Mouse (Mus musculus): ENCODE results near the gene Armc9. TPM values are rescaled to one million over a fixed set of nuclear protein-coding genes. Genes with fewer than 3 reads are reported as not detected.

Armc9 gene
- total and polyA plus RNA-seq, 2 experiments = 3.2 to 4.4 TPM

DNA sequence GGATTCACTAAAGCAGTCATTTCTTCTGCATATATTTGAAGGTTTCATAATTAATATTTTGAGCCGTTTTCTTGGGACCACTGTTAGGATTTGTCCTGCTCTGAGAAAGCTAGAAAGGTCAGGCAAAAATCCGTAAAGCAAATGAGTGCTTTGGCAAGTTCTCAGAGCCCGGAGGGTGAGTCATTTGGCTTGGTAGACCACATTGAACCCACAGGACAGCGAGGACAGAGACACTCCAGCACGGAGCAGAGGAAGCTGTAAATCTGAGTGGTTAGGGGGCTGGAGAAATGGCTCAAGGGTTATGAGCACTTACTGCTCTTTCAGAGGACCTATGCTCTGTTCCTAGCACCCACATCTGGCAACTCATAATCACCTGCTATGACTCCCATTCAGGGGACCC is 7.0 kb upstream of the Armc9 start:
- no peaks in the 10 kb centered on the region for H3K79me2 ChIP-seq (ENCODE audit: control insufficient read depth, insufficient read depth, low read length)
- H3K27me3 ChIP-seq (ENCODE audit: control insufficient read depth, insufficient read depth, low read length) = no peaks in the 10 kb centered on the region
- TF ChIP-seq POLR2A (IDR thresholded peaks at IDR 0.05; ENCODE audit: extremely low read depth, insufficient read depth, low read length) (no peak), CTCF (IDR thresholded peaks at IDR 0.05; ENCODE audit: low read depth, low read length) (no peak)
- no peak for DNase-seq (ENCODE audit: extremely low read depth, low read depth, low spot score)
- no peaks in the 10 kb centered on the region for H3K36me3 ChIP-seq (ENCODE audit: control insufficient read depth, insufficient read depth, low read length)
- 66% methylated on average over 5 of the region's 5 CpGs for WGBS
- no peak overlapping the region for H3K4me3 ChIP-seq (ENCODE audit: insufficient read depth, low read depth, low read length)
- H3K27ac ChIP-seq (replicated peaks; ENCODE audit: insufficient read depth, low read depth, low read length) = no peak overlapping the region
- H3K9ac ChIP-seq (ENCODE audit: low read depth, low read length) = no peak overlapping the region
- H3K4me1 ChIP-seq (ENCODE audit: control insufficient read depth, insufficient read depth, low read length) = no peaks in the 10 kb centered on the region

DNA sequence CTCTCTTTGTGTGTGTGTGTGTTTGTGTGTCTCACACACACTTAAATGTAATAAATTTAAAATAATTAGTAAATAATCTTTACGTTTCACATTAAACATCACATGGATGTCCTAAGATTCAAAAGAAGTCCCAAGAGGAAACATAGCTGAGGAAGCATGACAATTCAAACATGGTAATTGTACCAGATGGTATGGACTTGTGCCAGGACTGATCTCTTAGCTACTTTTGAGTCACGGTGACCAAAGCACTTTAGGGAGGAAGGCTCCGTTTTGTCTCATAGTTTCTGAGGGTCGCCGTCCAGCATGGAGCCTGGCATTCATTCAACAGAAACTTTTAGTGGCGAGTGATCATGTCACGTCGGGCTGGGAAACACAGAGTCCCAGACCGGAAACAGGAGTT is 6.4 kb upstream of the Armc9 start:
- Histone ChIP-seq H3K4me3 (ENCODE audit: insufficient read depth, low read depth, low read length) (no peak overlapping the region), H3K27ac (replicated peaks; ENCODE audit: insufficient read depth, low read depth, low read length) (no peak overlapping the region), H3K79me2 (ENCODE audit: control insufficient read depth, insufficient read depth, low read length) (no peaks in the 10 kb centered on the region), H3K27me3 (ENCODE audit: control insufficient read depth, insufficient read depth, low read length) (no peaks in the 10 kb centered on the region), H3K36me3 (ENCODE audit: control insufficient read depth, insufficient read depth, low read length) (no peaks in the 10 kb centered on the region), H3K9ac (ENCODE audit: low read depth, low read length) (no peak overlapping the region), H3K4me1 (ENCODE audit: control insufficient read depth, insufficient read depth, low read length) (no peaks in the 10 kb centered on the region)
- DNase-seq (ENCODE audit: extremely low read depth, low read depth, low spot score) = no peak
- TF ChIP-seq CTCF (IDR thresholded peaks at IDR 0.05; ENCODE audit: low read depth, low read length) (no peak), POLR2A (IDR thresholded peaks at IDR 0.05; ENCODE audit: extremely low read depth, insufficient read depth, low read length) (no peak)
- WGBS = 78% methylated on average over 9 of the region's 9 CpGs

DNA sequence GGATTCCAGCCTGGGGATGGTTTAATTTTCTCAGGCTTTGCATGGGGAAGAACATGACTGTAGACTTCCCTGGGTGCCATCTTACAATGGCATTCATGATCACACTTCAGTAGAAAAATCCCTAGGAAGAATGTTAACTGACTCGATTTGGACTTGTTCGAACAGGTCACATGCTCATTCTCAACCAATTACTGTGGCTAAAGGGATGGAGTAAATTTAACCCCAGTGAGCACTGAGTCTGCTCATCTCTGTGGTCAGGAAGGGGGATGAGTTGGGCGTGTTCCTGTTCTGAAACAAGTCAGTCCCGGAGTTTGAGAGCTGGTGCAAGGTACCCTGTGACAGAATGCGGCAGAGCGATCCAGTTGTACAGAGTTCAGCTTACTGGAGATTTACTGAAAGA is 3.7 kb upstream of the Armc9 start:
- WGBS = 83% methylated on average over 6 of the region's 6 CpGs
- Histone ChIP-seq H3K4me1 (ENCODE audit: control insufficient read depth, insufficient read depth, low read length) (peaks cover 8% of the 10 kb centered on the region; the same call in 1 of the 2 replicates), H3K27me3 (ENCODE audit: control insufficient read depth, insufficient read depth, low read length) (no peaks in the 10 kb centered on the region), H3K27ac (replicated peaks; ENCODE audit: insufficient read depth, low read depth, low read length) (no peak overlapping the region), H3K79me2 (ENCODE audit: control insufficient read depth, insufficient read depth, low read length) (no peaks in the 10 kb centered on the region), H3K4me3 (ENCODE audit: insufficient read depth, low read depth, low read length) (no peak overlapping the region), H3K9ac (ENCODE audit: low read depth, low read length) (no peak overlapping the region), H3K36me3 (ENCODE audit: control insufficient read depth, insufficient read depth, low read length) (no peaks in the 10 kb centered on the region)
- DNase-seq (ENCODE audit: extremely low read depth, low read depth, low spot score) = no peak
- TF ChIP-seq POLR2A (IDR thresholded peaks at IDR 0.05; ENCODE audit: extremely low read depth, insufficient read depth, low read length) (no peak), CTCF (IDR thresholded peaks at IDR 0.05; ENCODE audit: low read depth, low read length) (no peak)

DNA sequence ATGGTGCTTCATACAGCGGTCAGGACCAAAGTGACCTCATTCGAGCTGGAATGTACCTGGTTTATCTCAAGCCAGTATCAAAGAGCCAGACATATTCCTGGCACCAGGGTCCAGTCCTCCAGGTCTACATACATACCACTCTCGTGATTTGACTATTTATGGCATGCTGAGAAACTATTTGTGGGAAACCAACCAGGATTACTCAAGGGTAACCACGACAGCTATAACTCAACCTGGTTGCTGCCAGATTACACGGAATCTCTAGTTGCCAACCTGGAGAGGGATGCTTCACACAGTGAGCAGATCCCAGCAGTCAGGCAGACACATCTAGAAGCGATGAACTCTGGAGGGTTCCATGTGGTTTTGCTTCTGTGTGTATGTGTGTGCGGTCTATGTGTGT is 3.2 kb upstream of the Armc9 start:
- TF ChIP-seq POLR2A (IDR thresholded peaks at IDR 0.05; ENCODE audit: extremely low read depth, insufficient read depth, low read length) (no peak), CTCF (IDR thresholded peaks at IDR 0.05; ENCODE audit: low read depth, low read length) (no peak)
- Histone ChIP-seq H3K36me3 (ENCODE audit: control insufficient read depth, insufficient read depth, low read length) (no peaks in the 10 kb centered on the region), H3K27me3 (ENCODE audit: control insufficient read depth, insufficient read depth, low read length) (no peaks in the 10 kb centered on the region), H3K9ac (ENCODE audit: low read depth, low read length) (no peak overlapping the region), H3K4me3 (ENCODE audit: insufficient read depth, low read depth, low read length) (no peak overlapping the region), H3K4me1 (ENCODE audit: control insufficient read depth, insufficient read depth, low read length) (peaks cover 8% of the 10 kb centered on the region; the same call in 1 of the 2 replicates), H3K79me2 (ENCODE audit: control insufficient read depth, insufficient read depth, low read length) (no peaks in the 10 kb centered on the region), H3K27ac (replicated peaks; ENCODE audit: insufficient read depth, low read depth, low read length) (no peak overlapping the region)
- WGBS = 77% methylated on average over 7 of the region's 7 CpGs
- no peak for DNase-seq (ENCODE audit: extremely low read depth, low read depth, low spot score)

DNA sequence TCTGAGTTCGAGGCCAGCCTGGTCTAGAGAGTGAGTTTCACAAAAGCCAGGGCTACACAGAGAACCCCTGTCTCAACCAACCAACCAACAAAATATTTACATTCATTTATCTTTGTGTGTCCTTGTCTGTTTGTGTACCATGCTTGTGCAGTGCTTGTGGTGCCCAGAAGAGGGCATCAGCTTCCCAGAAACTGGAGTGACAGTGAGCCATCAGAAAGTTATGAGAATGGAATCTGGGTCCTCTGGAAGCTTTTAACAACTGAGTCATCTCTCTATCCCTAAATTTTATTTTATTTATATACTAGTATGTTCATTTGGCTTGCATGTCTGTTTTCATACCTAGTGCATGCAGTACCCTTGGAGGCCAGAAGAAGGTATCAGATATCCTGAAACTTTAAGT is 2.0 kb upstream of the Armc9 start:
- H3K4me1 ChIP-seq (ENCODE audit: control insufficient read depth, insufficient read depth, low read length) = peaks cover 8% of the 10 kb centered on the region; the same call in 1 of the 2 replicates
- no peak overlapping the region for H3K27ac ChIP-seq (replicated peaks; ENCODE audit: insufficient read depth, low read depth, low read length)
- DNase-seq (ENCODE audit: extremely low read depth, low read depth, low spot score) = peak; percentile 31
- TF ChIP-seq POLR2A (IDR thresholded peaks at IDR 0.05; ENCODE audit: extremely low read depth, insufficient read depth, low read length) (no peak), CTCF (IDR thresholded peaks at IDR 0.05; ENCODE audit: low read depth, low read length) (peak; percentile 58; the same call in 1 of the 2 replicates)
- H3K36me3 ChIP-seq (ENCODE audit: control insufficient read depth, insufficient read depth, low read length) = no peaks in the 10 kb centered on the region
- H3K27me3 ChIP-seq (ENCODE audit: control insufficient read depth, insufficient read depth, low read length) = no peaks in the 10 kb centered on the region
- H3K9ac ChIP-seq (ENCODE audit: low read depth, low read length) = no peak overlapping the region
- no peak overlapping the region for H3K4me3 ChIP-seq (ENCODE audit: insufficient read depth, low read depth, low read length)
- WGBS = 88% methylated on average over 1 of the region's 1 CpGs
- no peaks in the 10 kb centered on the region for H3K79me2 ChIP-seq (ENCODE audit: control insufficient read depth, insufficient read depth, low read length)

DNA sequence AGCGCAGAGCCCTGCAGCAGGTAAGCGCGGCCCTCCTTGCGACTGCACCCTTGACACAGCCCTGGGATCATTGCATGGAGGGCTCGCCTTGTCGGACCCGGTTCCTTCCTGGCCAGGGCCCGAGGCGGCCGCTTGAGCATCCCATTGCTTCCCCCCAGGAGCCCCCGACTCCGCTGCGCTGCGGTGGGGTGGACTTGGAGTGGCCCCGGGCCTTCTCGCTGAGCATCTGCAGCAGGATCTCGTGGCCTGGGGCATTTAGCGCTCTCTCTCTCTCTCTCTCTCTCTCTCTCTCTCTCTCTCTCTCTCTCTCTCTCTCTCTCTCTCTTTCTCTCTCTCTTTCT is 214 bp downstream of the Armc9 start:
- no peaks in the 10 kb centered on the region for H3K79me2 ChIP-seq (ENCODE audit: control insufficient read depth, insufficient read depth, low read length)
- DNase-seq (ENCODE audit: extremely low read depth, low read depth, low spot score) = no peak
- H3K36me3 ChIP-seq (ENCODE audit: control insufficient read depth, insufficient read depth, low read length) = no peaks in the 10 kb centered on the region
- peak overlapping the region; percentile 78 for H3K9ac ChIP-seq (ENCODE audit: low read depth, low read length)
- no peaks in the 10 kb centered on the region for H3K27me3 ChIP-seq (ENCODE audit: control insufficient read depth, insufficient read depth, low read length)
- under 1% methylated on average over 18 of the region's 18 CpGs for WGBS
- H3K4me1 ChIP-seq (ENCODE audit: control insufficient read depth, insufficient read depth, low read length) = peaks cover 8% of the 10 kb centered on the region; the same call in 1 of the 2 replicates
- TF ChIP-seq CTCF (IDR thresholded peaks at IDR 0.05; ENCODE audit: low read depth, low read length) = no peak
- TF ChIP-seq POLR2A (IDR thresholded peaks at IDR 0.05; ENCODE audit: extremely low read depth, insufficient read depth, low read length) = no peak
- no peak overlapping the region for H3K27ac ChIP-seq (replicated peaks; ENCODE audit: insufficient read depth, low read depth, low read length)
- peak overlapping the region; percentile 83 for H3K4me3 ChIP-seq (ENCODE audit: insufficient read depth, low read depth, low read length)

Data from liver, adult 2 months (tissue).